Mouse (Mus musculus) right cerebral cortex, postnatal 4 days (tissue): Measurements from ENCODE around the gene Gm13285.
A peak's percentile ranks its signal among the peaks of the same experiment; 100 is the strongest.
"Not testable (repeated sequence)": the region's sequence is repeated elsewhere in the genome, so short reads cannot be mapped to it uniquely, and the experiment has no call there.

Experiments
- DNase-seq: peaks from one replicate; pipeline ENCODE4 v3.0.0-alpha.2; 2022

The Gm13285 gene

GRCm38 (mm10) chr4:88797097-88797496 is 2.4 kb upstream of the Gm13285 start, which contains the start of gene Gm13279:
Gm13279 (plus strand) TSS chr4:88797397.
- DNase-seq = not testable (repeated sequence)

- DNase-seq = not testable (repeated sequence)
Observed at GRCm38 (mm10) chr4:88802954-88803353, 3.5 kb downstream of the Gm13285 start, which contains the start of gene Gm13287. Gm13287 (plus strand) TSS chr4:88803254.

GRCm38 (mm10) chr4:88805231-88805630 is 5.8 kb downstream of the Gm13285 start, which contains the start of gene Gm13288:
Gm13288 (plus strand) TSS chr4:88805531.
- not testable (repeated sequence) for DNase-seq

GRCm38 (mm10) chr4:88805761-88806160 is 6.3 kb downstream of the Gm13285 start:
- DNase-seq = not testable (repeated sequence)

- DNase-seq = no peak
Observed at GRCm38 (mm10) chr4:88815928-88816327, 16.5 kb downstream of the Gm13285 start, which contains the start of gene Ifna7. Ifna7 (plus strand) TSS chr4:88816228.

GRCm38 (mm10) chr4:88819659-88820058 is 20.2 kb downstream of the Gm13285 start, which contains the start of gene Ifna11:
Ifna11 (plus strand) TSS chr4:88819959.
- no peak for DNase-seq

- peak; percentile 21 for DNase-seq
Observed at GRCm38 (mm10) chr4:88822995-88823394, 23.5 kb downstream of the Gm13285 start.

- not testable (repeated sequence) for DNase-seq
Observed at GRCm38 (mm10) chr4:88827116-88827515, 27.7 kb downstream of the Gm13285 start, which contains the start of gene Ifna6. Ifna6 (plus strand) TSS chr4:88827416.

- peak; percentile 53 for DNase-seq
Observed at GRCm38 (mm10) chr4:88830523-88830922, 31.1 kb downstream of the Gm13285 start.

GRCm38 (mm10) chr4:88835225-88835624 is 35.8 kb downstream of the Gm13285 start, which contains the start of gene Ifna5:
Ifna5 (plus strand) TSS chr4:88835525.
- not testable (repeated sequence) for DNase-seq

- DNase-seq = peak; percentile 12
Observed at GRCm38 (mm10) chr4:88838828-88839227, 39.4 kb downstream of the Gm13285 start.

- DNase-seq = no peak
Observed at GRCm38 (mm10) chr4:88840058-88840457, 40.6 kb downstream of the Gm13285 start.

- no peak for DNase-seq
Observed at GRCm38 (mm10) chr4:88841438-88841911, 42.0 kb downstream of the Gm13285 start, which contains the start of gene Ifna4. Ifna4 (plus strand) TSS chr4:88841861.

- no peak for DNase-seq
Observed at GRCm38 (mm10) chr4:88845334-88845733, 45.9 kb downstream of the Gm13285 start.

GRCm38 (mm10) chr4:88849698-88850097 is 50.2 kb downstream of the Gm13285 start, which contains the start of gene Ifna1:
Ifna1 (plus strand) TSS chr4:88850087.
- no peak for DNase-seq
